Mouse (Mus musculus) myocyte (in vitro differentiated cells): Measurements from ENCODE around the gene Adcy2.

Experiments
- CEBPB ChIP-seq: IDR thresholded peaks from 2 replicates; pipeline ENCODE4 v1.6.1; 2011; ENCODE audit warnings: mild to moderate bottlenecking, moderate library complexity; ENCODE audit not compliant: poor library complexity, insufficient read depth, severe bottlenecking
- MAX ChIP-seq: IDR thresholded peaks from one replicate; pipeline ENCODE4 v1.6.1; 2011; ENCODE audit warnings: low read depth, mild to moderate bottlenecking, control low read depth
- MYOD1 ChIP-seq, 3 experiments: IDR thresholded peaks; one replicate each; pipeline ENCODE4 v1.6.1; 2011; ENCODE audit warnings: control low read depth in 2 of 3, low read depth in 2 of 3, mild to moderate bottlenecking in 2 of 3, moderate library complexity in 1 of 3; ENCODE audit not compliant: insufficient read length in 2 of 3, control insufficient read depth in 1 of 3
- MYOG ChIP-seq, 3 experiments: IDR thresholded peaks; one replicate each; pipeline ENCODE4 v1.6.1; 2011; ENCODE audit warnings: control low read depth in 2 of 3, low read depth in 2 of 3, mild to moderate bottlenecking in 2 of 3; ENCODE audit not compliant: insufficient read length in 2 of 3, control insufficient read depth in 1 of 3, insufficient read depth in 1 of 3
- POLR2A ChIP-seq: IDR thresholded peaks from one replicate; pipeline ENCODE4 v1.6.1; 2011; ENCODE audit warnings: low read depth, mild to moderate bottlenecking, control low read depth, moderate library complexity; ENCODE audit not compliant: insufficient read length
- TCF12 ChIP-seq: IDR thresholded peaks from one replicate; pipeline ENCODE4 v1.6.1; 2011; ENCODE audit warnings: mild to moderate bottlenecking, control low read depth; ENCODE audit not compliant: poor library complexity, insufficient read depth, severe bottlenecking
- TCF3 ChIP-seq: IDR thresholded peaks from one replicate; pipeline ENCODE4 v1.6.1; 2011; ENCODE audit warnings: low read depth, control low read depth; ENCODE audit not compliant: insufficient read length
- USF1 ChIP-seq: IDR thresholded peaks from one replicate; pipeline ENCODE4 v1.6.1; 2011; ENCODE audit warnings: low read depth, mild to moderate bottlenecking, control low read depth, moderate library complexity

DNA sequence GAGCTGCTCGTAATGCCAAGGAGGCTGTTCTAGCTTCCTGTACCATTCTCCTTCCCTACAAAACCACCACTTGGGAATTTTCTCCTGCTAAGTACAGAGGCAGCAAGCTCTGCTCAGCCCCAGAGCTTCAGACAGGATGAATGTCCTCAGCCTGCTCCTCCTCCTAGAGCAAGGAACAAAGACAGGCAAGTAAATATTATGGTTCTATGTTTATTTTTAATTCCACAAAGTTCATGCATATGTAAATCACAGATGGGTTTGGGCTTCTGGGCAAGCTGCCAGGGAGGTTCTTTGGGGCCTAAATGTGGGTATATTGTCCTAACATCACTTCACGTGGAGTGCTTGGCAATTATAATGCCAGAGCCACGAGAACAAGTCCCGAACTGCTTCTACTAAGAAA lies 139.3 kb downstream of the Adcy2 start:
- no peak for TF ChIP-seq POLR2A
- TF ChIP-seq MYOD1 (IDR thresholded peaks at IDR 0.05; ENCODE audit: control insufficient read depth in 1 of 3, insufficient read length in 2 of 3, low read depth in 2 of 3) = no peak
- TF ChIP-seq USF1 = no peak
- no peak for TF ChIP-seq MYOG (IDR thresholded peaks at IDR 0.05; ENCODE audit: control insufficient read depth in 1 of 3, insufficient read depth in 1 of 3, insufficient read length in 2 of 3, low read depth in 2 of 3)
- no peak for TF ChIP-seq TCF3
- no peak for TF ChIP-seq CEBPB
- TF ChIP-seq MAX = no peak
- no peak for TF ChIP-seq TCF12
